Mouse (Mus musculus) lung, embryonic 15.5 days (tissue): ENCODE measurements at regions not wholly inside any gene's neighbourhood (a gene's known extent, or its start where the extent isn't known, plus 50 kb on each side); places are given as distances from the start of the nearest gene placed in this dataset.
"Not testable (repeated sequence)": the region's sequence is repeated elsewhere in the genome, so short reads cannot be mapped to it uniquely, and the experiment has no call there.

Experiments
- ATAC-seq: fragments of 200-750 bp; cut with Nextera tagmentation; 2 replicates; pipeline ENCODE4 v1.8.0; 2017; ENCODE audit warnings: moderate number of reproducible peaks, borderline replicate concordance; ENCODE audit not compliant: low FRiP score, low TSS enrichment; ENCODE audit errors: extremely low read depth
- H3K27ac ChIP-seq: fragments of 300-500 bp; sonication (generic); 2 replicates; pipeline ENCODE4 v1.5.1; 2015; ENCODE audit warnings: moderate library complexity, mild to moderate bottlenecking, inconsistent platforms
- H3K27me3 ChIP-seq: fragments of 300-500 bp; sonication (generic); 2 replicates; pipeline ENCODE4 v1.6.1; 2015; ENCODE audit warnings: inconsistent platforms
- H3K36me3 ChIP-seq: fragments of 300-500 bp; sonication (generic); 2 replicates; pipeline ENCODE4 v1.6.1; 2015; ENCODE audit warnings: inconsistent platforms
- H3K4me1 ChIP-seq: fragments of 300-500 bp; sonication (generic); 2 replicates; pipeline ENCODE4 v1.6.1; 2015; ENCODE audit warnings: inconsistent platforms
- H3K4me2 ChIP-seq: fragments of 300-500 bp; sonication (generic); 2 replicates; pipeline ENCODE4 v1.6.1; 2015; ENCODE audit warnings: inconsistent platforms, mild to moderate bottlenecking, moderate library complexity
- H3K4me3 ChIP-seq: fragments of 300-500 bp; sonication (generic); 2 replicates; pipeline ENCODE4 v1.5.1; 2015; ENCODE audit warnings: mild to moderate bottlenecking, inconsistent platforms
- H3K9ac ChIP-seq: fragments of 300-500 bp; sonication (generic); 2 replicates; pipeline ENCODE4 v1.6.1; 2015; ENCODE audit warnings: inconsistent platforms
- H3K9me3 ChIP-seq: fragments of 300-500 bp; sonication (generic); 2 replicates; pipeline ENCODE4 v1.6.1; 2016; ENCODE audit warnings: inconsistent platforms
- WGBS: fragments of 180-500 bp; shearing (Covaris S2); methylation state at CpG from one replicate; pipeline ENCODE4 v1.1.7; 2015; 5-methylcytosine and 5-hydroxymethylcytosine counted together

DNA sequence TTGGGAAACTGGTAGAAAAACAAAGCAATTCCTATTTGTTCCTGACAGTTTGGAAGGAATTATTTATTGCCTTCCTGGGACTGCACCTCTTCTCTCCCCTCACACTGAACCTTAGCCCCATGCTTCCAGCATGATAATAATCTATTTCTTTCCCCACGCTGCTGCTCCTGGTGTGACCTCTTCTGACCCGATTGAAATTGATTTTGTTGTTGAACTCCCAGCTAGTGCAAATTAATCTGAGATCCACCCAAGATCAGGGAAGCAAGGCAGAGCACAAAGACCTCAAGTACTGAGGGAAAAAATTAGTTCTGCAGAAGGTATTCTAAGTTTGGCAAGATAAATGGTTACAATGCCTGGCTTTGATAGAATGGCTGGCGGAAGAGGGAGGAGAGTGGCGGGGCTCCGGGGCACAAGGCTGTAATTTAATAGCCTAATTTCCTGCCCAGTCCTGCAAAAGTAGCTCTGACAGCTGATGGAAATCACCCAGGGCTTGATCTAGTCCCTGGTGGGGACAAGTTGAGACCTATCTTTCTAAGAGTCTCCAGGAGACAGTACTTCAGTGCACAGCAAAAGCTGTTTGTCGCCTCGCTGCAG, 604.6 kb upstream of the Sox11 start:
- H3K4me1 ChIP-seq = no peaks in the 10 kb centered on the region
- H3K4me2 ChIP-seq = no peak overlapping the region
- no peak for ATAC-seq
- H3K27ac ChIP-seq = no peak overlapping the region
- no peak overlapping the region for H3K9ac ChIP-seq
- 35% methylated on average over 7 of the region's 7 CpGs for WGBS
- H3K27me3 ChIP-seq = no peaks in the 10 kb centered on the region
- no peaks in the 10 kb centered on the region for H3K36me3 ChIP-seq
- H3K9me3 ChIP-seq = no peaks in the 10 kb centered on the region
- H3K4me3 ChIP-seq = no peak overlapping the region

GRCm38 (mm10) chr12:27945411-27945810, 603.0 kb upstream of the Sox11 start:
- H3K4me2 ChIP-seq = no peak overlapping the region
- H3K36me3 ChIP-seq = no peaks in the 10 kb centered on the region
- no peaks in the 10 kb centered on the region for H3K9me3 ChIP-seq
- no peak for ATAC-seq
- no peak overlapping the region for H3K27ac ChIP-seq
- H3K4me1 ChIP-seq = no peaks in the 10 kb centered on the region
- 17% methylated on average over 2 of the region's 2 CpGs for WGBS
- no peak overlapping the region for H3K9ac ChIP-seq
- H3K4me3 ChIP-seq = no peak overlapping the region
- no peaks in the 10 kb centered on the region for H3K27me3 ChIP-seq

DNA sequence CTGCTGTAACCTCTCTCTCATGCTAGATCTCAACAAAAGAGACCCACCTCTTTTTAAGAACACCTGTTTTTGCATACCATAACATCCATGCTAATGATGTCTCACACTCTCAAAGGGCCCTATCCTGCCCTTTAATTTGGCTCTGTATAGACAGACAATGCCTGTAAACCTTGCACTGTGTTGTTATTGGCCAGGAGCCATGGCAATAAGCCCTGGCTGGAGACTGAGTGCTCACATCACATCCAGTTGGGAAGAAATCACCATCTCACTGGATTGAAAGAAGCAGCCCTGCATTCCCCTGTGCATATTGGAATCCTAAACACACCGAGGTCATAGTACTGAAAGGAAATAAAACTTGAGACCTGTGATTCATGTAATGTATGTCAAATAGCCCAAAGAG, 598.7 kb upstream of the Sox11 start:
- no peaks in the 10 kb centered on the region for H3K4me1 ChIP-seq
- no peak overlapping the region for H3K27ac ChIP-seq
- H3K36me3 ChIP-seq = no peaks in the 10 kb centered on the region
- H3K9me3 ChIP-seq = no peaks in the 10 kb centered on the region
- no peak overlapping the region for H3K9ac ChIP-seq
- H3K4me2 ChIP-seq = no peak overlapping the region
- ATAC-seq = no peak
- H3K27me3 ChIP-seq = no peaks in the 10 kb centered on the region
- no peak overlapping the region for H3K4me3 ChIP-seq
- WGBS = 68% methylated on average over 1 of the region's 1 CpGs

GRCm38 (mm10) chr12:27932382-27933140, 590.2 kb upstream of the Sox11 start:
- Histone ChIP-seq H3K9ac (no peak overlapping the region), H3K36me3 (no peaks in the 10 kb centered on the region), H3K27me3 (no peaks in the 10 kb centered on the region), H3K4me1 (peaks cover 6% of the 10 kb centered on the region; the same call in 1 of the 2 replicates), H3K4me2 (no peak overlapping the region), H3K4me3 (no peak overlapping the region), H3K27ac (no peak overlapping the region), H3K9me3 (no peaks in the 10 kb centered on the region)
- ATAC-seq = peak; percentile 31; the same call in 1 of the 2 replicates
- WGBS = 24% methylated on average over 7 of the region's 7 CpGs

DNA sequence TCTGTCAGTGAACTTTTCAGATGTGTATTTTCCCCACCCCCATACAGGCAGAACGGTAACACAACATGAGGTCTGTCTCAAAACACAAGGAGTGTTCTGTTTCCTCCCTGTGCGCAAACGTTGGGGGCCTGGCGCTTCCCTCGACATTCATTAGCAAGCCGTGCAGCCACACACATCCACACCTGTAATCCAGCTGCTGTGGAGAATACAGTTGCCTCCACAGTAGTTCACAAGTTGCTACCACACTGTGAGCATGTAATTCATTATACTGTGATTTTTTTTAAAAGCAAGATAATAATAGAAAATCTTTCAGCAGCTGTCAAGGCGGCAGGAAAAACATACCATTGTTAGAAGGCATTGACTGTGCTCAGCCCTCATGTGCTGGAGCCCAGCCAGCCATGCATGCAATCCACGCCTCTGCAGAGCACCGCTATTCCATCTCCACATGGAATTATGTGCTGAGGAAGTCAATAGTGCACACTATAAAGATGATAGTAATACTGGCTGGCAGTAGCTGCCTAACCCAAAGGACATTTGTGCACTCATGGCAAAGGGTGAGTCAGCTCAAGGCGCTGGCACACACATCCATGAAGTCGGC, 586.1 kb upstream of the Sox11 start:
- Histone ChIP-seq H3K4me3 (no peak overlapping the region), H3K36me3 (no peaks in the 10 kb centered on the region), H3K4me1 (peaks cover 6% of the 10 kb centered on the region; the same call in 1 of the 2 replicates), H3K4me2 (no peak overlapping the region), H3K27ac (no peak overlapping the region), H3K9ac (no peak overlapping the region), H3K27me3 (no peaks in the 10 kb centered on the region), H3K9me3 (no peaks in the 10 kb centered on the region)
- 40% methylated on average over 11 of the region's 11 CpGs for WGBS
- no peak; the same call in 1 of the 2 replicates for ATAC-seq

DNA sequence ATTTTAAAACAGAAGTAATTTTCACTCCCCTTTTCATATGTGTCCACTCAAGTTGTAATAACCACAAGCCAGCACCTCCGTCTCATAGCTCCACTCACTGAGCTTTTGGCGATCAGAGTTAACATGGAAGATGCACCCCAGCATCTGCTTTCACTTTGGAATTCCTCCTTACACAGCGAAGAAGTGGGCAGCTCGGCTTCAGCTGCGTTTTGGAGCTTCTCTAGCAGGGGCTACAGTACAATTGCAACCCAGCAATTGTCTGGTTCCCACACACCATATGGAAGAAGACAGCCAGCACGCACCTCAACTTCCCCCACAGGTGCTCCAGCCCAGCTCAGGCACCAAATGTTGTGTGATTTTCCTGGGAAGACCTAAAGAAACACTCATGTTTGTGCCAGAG, 584.4 kb upstream of the Sox11 start:
- WGBS = 90% methylated on average over 6 of the region's 6 CpGs
- Histone ChIP-seq H3K4me2 (no peak overlapping the region), H3K9me3 (no peaks in the 10 kb centered on the region), H3K9ac (no peak overlapping the region), H3K27ac (no peak overlapping the region), H3K4me3 (no peak overlapping the region), H3K27me3 (no peaks in the 10 kb centered on the region), H3K4me1 (peaks cover 6% of the 10 kb centered on the region; the same call in 1 of the 2 replicates), H3K36me3 (no peaks in the 10 kb centered on the region)
- ATAC-seq = no peak

- 53% methylated on average over 1 of the region's 1 CpGs for WGBS
- no peak overlapping the region for H3K27ac ChIP-seq
- no peak for ATAC-seq
- no peak overlapping the region for H3K4me3 ChIP-seq
- H3K4me2 ChIP-seq = no peak overlapping the region
- no peak overlapping the region for H3K9ac ChIP-seq
- H3K9me3 ChIP-seq = no peaks in the 10 kb centered on the region
- H3K27me3 ChIP-seq = no peaks in the 10 kb centered on the region
- no peaks in the 10 kb centered on the region for H3K4me1 ChIP-seq
- H3K36me3 ChIP-seq = no peaks in the 10 kb centered on the region
Measured at GRCm38 (mm10) chr12:27920607-27921006, 578.2 kb upstream of the Sox11 start.

DNA sequence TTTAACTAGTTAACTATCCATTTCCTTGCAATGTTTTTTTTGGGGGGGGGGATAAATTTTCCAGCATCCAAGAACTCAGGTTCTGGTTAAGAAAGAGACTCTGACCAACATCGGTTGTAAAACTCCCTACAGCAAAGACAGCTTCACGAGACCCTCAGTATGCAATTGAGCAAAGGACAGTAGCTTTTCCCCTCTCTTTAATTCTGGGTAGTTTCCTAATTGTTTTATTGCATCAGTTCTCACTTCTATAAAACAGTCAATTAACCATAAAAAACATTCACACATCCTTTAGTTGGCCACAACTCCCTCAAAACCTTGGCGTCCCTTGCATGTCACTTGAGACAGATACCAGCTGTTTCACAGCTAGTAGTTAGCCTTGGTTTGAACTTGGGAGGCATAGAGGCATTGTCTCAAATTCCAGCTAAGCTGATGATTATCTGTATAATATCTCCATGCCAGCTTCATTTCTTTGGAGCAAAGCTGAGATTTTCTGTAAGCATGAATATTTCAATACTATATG, 574.1 kb upstream of the Sox11 start:
- no peak overlapping the region for H3K4me3 ChIP-seq
- no peak overlapping the region for H3K4me2 ChIP-seq
- H3K9ac ChIP-seq = no peak overlapping the region
- H3K27ac ChIP-seq = no peak overlapping the region
- WGBS = 54% methylated on average over 3 of the region's 3 CpGs
- H3K4me1 ChIP-seq = no peaks in the 10 kb centered on the region
- no peaks in the 10 kb centered on the region for H3K27me3 ChIP-seq
- no peak for ATAC-seq
- no peaks in the 10 kb centered on the region for H3K36me3 ChIP-seq
- H3K9me3 ChIP-seq = no peaks in the 10 kb centered on the region

DNA sequence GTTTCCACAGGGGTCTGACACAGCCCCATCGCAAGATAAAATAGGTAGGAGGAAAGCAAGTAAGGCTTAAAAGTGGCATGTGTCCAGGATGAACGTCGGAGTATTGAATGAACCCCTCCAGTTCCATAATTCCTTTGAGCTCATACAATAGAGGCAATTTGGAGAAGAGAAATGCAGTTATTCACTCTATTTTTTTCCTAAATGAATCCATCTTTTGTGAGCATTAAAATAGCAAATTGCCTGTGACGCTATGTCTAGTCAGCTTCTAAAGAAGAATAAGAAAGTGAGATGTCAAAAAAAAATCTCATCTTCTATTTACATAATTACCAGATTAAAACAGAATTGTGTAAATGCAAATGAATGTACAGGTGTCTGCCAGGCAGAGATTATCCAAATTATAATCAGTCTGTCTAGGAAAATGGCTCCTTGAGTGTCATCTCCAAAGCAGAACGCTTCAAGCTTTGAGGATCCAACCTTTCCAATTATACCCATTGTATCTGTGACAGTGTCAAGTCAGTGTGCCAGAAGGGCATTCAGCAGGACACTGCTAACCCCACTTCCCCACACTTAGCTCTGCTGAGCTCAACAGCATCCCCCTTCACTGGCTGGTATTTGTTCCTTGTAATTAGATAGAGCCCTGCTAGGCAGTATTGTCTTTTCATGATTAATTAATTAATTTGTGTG, 567.2 kb upstream of the Sox11 start:
- Histone ChIP-seq H3K9ac (no peak overlapping the region), H3K27me3 (no peaks in the 10 kb centered on the region), H3K36me3 (no peaks in the 10 kb centered on the region), H3K9me3 (no peaks in the 10 kb centered on the region), H3K4me2 (no peak overlapping the region), H3K27ac (no peak overlapping the region), H3K4me3 (no peak overlapping the region), H3K4me1 (no peaks in the 10 kb centered on the region)
- no peak for ATAC-seq
- 86% methylated on average over 5 of the region's 5 CpGs for WGBS

- H3K27me3 ChIP-seq, H3K4me1 ChIP-seq, ATAC-seq, H3K9ac ChIP-seq, H3K36me3 ChIP-seq, H3K4me2 ChIP-seq, H3K27ac ChIP-seq, H3K4me3 ChIP-seq, H3K9me3 ChIP-seq: not testable (repeated sequence)
Measured at GRCm38 (mm10) chr12:27896682-27897081, 554.3 kb upstream of the Sox11 start.

DNA sequence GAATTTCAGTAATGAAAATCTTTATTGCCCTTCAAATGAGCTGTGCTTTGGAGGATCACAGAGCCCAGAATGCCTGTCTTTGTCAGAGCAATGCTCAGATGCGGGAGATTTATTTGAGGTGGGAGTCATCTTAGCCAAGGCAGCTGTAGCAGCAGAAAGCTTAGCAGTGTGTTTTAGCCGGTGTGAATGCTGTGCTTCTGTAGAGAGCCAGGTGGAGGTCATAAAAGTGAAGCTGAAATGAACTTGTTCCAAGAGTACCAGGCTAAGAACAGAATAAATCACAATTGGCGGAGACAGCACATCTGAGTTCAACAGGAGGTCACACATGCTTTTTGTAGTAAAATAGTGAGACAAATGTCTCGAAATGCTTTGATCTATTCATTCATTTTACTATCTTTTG, 539.3 kb upstream of the Sox11 start:
- H3K4me1 ChIP-seq = no peaks in the 10 kb centered on the region
- WGBS = 38% methylated on average over 4 of the region's 4 CpGs
- no peaks in the 10 kb centered on the region for H3K9me3 ChIP-seq
- H3K4me3 ChIP-seq = no peak overlapping the region
- no peak overlapping the region for H3K27ac ChIP-seq
- no peaks in the 10 kb centered on the region for H3K36me3 ChIP-seq
- no peak for ATAC-seq
- no peak overlapping the region for H3K9ac ChIP-seq
- no peak overlapping the region for H3K4me2 ChIP-seq
- no peaks in the 10 kb centered on the region for H3K27me3 ChIP-seq

DNA sequence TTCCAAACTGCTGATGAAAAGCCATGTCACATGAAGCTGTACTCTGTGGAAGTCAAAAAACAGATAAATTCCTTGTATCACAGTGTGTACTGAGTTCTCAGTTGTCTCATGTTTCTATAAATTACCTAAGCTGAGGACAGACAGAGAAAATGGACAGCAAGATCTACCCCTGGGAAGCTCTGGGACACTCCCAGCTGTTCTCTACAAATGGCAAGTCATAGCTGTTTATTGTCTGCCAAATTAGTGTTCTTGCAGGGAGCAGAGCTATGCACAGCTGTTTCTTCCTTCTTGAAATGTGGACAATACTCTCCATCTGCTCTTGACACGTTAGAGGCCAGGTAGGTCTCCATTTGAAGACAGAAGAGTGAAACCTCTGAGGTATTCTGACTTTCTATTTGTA, 524.0 kb upstream of the Sox11 start:
- 55% methylated on average over 1 of the region's 1 CpGs for WGBS
- ATAC-seq = no peak
- no peaks in the 10 kb centered on the region for H3K27me3 ChIP-seq

More for the DNA sequence above, 524.0 kb upstream of the Sox11 start:
- Histone ChIP-seq H3K36me3 (no peaks in the 10 kb centered on the region), H3K4me3 (no peak overlapping the region), H3K4me1 (no peaks in the 10 kb centered on the region), H3K27ac (no peak overlapping the region), H3K4me2 (no peak overlapping the region), H3K9ac (no peak overlapping the region), H3K9me3 (no peaks in the 10 kb centered on the region)
